Mouse (Mus musculus): ENCODE measurements around the gene 1700028J19Rik.
"Not testable (repeated sequence)": the region's sequence is repeated elsewhere in the genome, so short reads cannot be mapped to it uniquely, and the experiment has no call there.

Gene 1700028J19Rik

GRCm38 (mm10) chr7:44250732-44251275 lies 4.3 kb upstream of the 1700028J19Rik start:
- DNase-seq (ENCODE audit: low spot score in 2 of 2), result not testable (repeated sequence)

- DNase-seq (ENCODE audit: low spot score in 2 of 2), result no peak
These were observed 2.8 kb upstream of the 1700028J19Rik start for GRCm38 (mm10) chr7:44249248-44249647.

GRCm38 (mm10) chr7:44247971-44248370 lies 1.5 kb upstream of the 1700028J19Rik start:
- no peak for DNase-seq (ENCODE audit: low spot score in 2 of 2)

- no peak for DNase-seq (ENCODE audit: low spot score in 2 of 2)
These were observed 532 bp upstream of the 1700028J19Rik start for GRCm38 (mm10) chr7:44246984-44247470.

GRCm38 (mm10) chr7:44244080-44244479 lies 2.4 kb downstream of the 1700028J19Rik start:
- no peak for DNase-seq (ENCODE audit: low spot score in 2 of 2)

GRCm38 (mm10) chr7:44241163-44241562 lies 5.3 kb downstream of the 1700028J19Rik start:
- DNase-seq (ENCODE audit: low spot score in 2 of 2), result no peak

GRCm38 (mm10) chr7:44240712-44241111 lies 5.8 kb downstream of the 1700028J19Rik start:
- no peak for DNase-seq (ENCODE audit: low spot score in 2 of 2)

GRCm38 (mm10) chr7:44239913-44240312 lies 6.6 kb downstream of the 1700028J19Rik start:
- no peak for DNase-seq (ENCODE audit: low spot score in 2 of 2)

- DNase-seq (ENCODE audit: low spot score in 2 of 2), result no peak
These were observed 10.6 kb downstream of the 1700028J19Rik start, which contains the start of gene Gm36864 for GRCm38 (mm10) chr7:44235909-44236308. Gm36864 (plus strand) TSS chr7:44236177.

GRCm38 (mm10) chr7:44225076-44225475 lies 21.4 kb downstream of the 1700028J19Rik start, which contains the start of gene Klk1:
Klk1 (plus strand) TSS chr7:44225360.
- no peak for DNase-seq (ENCODE audit: low spot score in 2 of 2)

GRCm38 (mm10) chr7:44222335-44222734 lies 24.2 kb downstream of the 1700028J19Rik start:
- DNase-seq (ENCODE audit: low spot score in 2 of 2), result not testable (repeated sequence)

- DNase-seq (ENCODE audit: low spot score in 2 of 2), result not testable (repeated sequence)
These were observed 24.9 kb downstream of the 1700028J19Rik start for GRCm38 (mm10) chr7:44221601-44222000.

- DNase-seq (ENCODE audit: low spot score in 2 of 2), result no peak
These were observed 30.9 kb downstream of the 1700028J19Rik start, which contains the start of gene Klk1b5 for GRCm38 (mm10) chr7:44215645-44216044. Klk1b5 (plus strand) TSS chr7:44215945.

GRCm38 (mm10) chr7:44208307-44208706 lies 38.2 kb downstream of the 1700028J19Rik start:
- no peak for DNase-seq (ENCODE audit: low spot score in 2 of 2)

GRCm38 (mm10) chr7:44207135-44207534 lies 39.4 kb downstream of the 1700028J19Rik start, which contains the start of gene Klk1b4:
Klk1b4 (plus strand) TSS chr7:44207435.
- not testable (repeated sequence) for DNase-seq (ENCODE audit: low spot score in 2 of 2)

- no peak for DNase-seq (ENCODE audit: low spot score in 2 of 2)
These were observed 48.6 kb downstream of the 1700028J19Rik start, which contains the start of gene Klk1b3 for GRCm38 (mm10) chr7:44197891-44198290. Klk1b3 (plus strand) TSS chr7:44198191.

GRCm38 (mm10) chr7:44193466-44193865 lies 53.0 kb downstream of the 1700028J19Rik start:
- not testable (repeated sequence) for DNase-seq (ENCODE audit: low spot score in 2 of 2)

- DNase-seq (ENCODE audit: low spot score in 2 of 2), result not testable (repeated sequence)
These were observed 58.6 kb downstream of the 1700028J19Rik start, which contains the start of gene Klk1b24 for GRCm38 (mm10) chr7:44187936-44188335. Klk1b24 (plus strand) TSS chr7:44188236.

GRCm38 (mm10) chr7:44186516-44186915 lies 60.0 kb downstream of the 1700028J19Rik start:
- not testable (repeated sequence) for DNase-seq (ENCODE audit: low spot score in 2 of 2)
